Mouse (Mus musculus) forebrain, embryonic 13.5 days (tissue): ENCODE results near the gene Rnf187. TPM values are rescaled to one million over a fixed set of nuclear protein-coding genes. Genes with fewer than 3 reads are reported as not detected.

Experiments
- ATAC-seq: fragments of 200-750 bp; cut with Nextera tagmentation; 2 replicates; pipeline ENCODE4 v1.8.0; 2017
- H3K27ac ChIP-seq: fragments of 300-500 bp; sonication (generic); 2 replicates; pipeline ENCODE4 v1.5.1; 2015; ENCODE audit warnings: inconsistent platforms, mild to moderate bottlenecking, moderate library complexity
- H3K27me3 ChIP-seq: fragments of 300-500 bp; sonication (generic); 2 replicates; pipeline ENCODE4 v1.6.1; 2015; ENCODE audit warnings: mild to moderate bottlenecking, inconsistent platforms
- H3K36me3 ChIP-seq: fragments of 300-500 bp; sonication (generic); 2 replicates; pipeline ENCODE4 v1.6.1; 2015; ENCODE audit warnings: mild to moderate bottlenecking, inconsistent platforms; ENCODE audit not compliant: poor library complexity, severe bottlenecking
- H3K4me1 ChIP-seq: fragments of 300-500 bp; sonication (generic); 2 replicates; pipeline ENCODE4 v1.6.1; 2015; ENCODE audit warnings: inconsistent platforms
- H3K4me2 ChIP-seq: fragments of 300-500 bp; sonication (generic); 2 replicates; pipeline ENCODE4 v1.6.1; 2015; ENCODE audit warnings: inconsistent platforms, mild to moderate bottlenecking, moderate library complexity
- H3K4me3 ChIP-seq: fragments of 300-500 bp; sonication (generic); 2 replicates; pipeline ENCODE4 v1.5.1; 2015; ENCODE audit warnings: mild to moderate bottlenecking, inconsistent platforms
- H3K9ac ChIP-seq: fragments of 300-500 bp; sonication (generic); 2 replicates; pipeline ENCODE4 v1.6.1; 2015; ENCODE audit warnings: mild to moderate bottlenecking, inconsistent platforms
- H3K9me3 ChIP-seq: fragments of 300-500 bp; sonication (generic); replicated peaks from 2 replicates; pipeline ENCODE4 v1.6.1; 2016; ENCODE audit warnings: inconsistent platforms
- WGBS: fragments of 180-500 bp; shearing (Covaris S2); methylation state at CpG from one replicate; pipeline ENCODE4 v1.1.7; 2015; 5-methylcytosine and 5-hydroxymethylcytosine counted together
- microRNA-seq: library from miRNA; unstranded; fragments of <30 nt; microRNA quantifications from one replicate; pipeline ENCODE4, GENCODE M21; 2016
- polyA plus RNA-seq: library from polyadenylated mRNA; unstranded; fragments of >200 nt; fragmentation: Nextera tagmentation; extraction: Ambion mirVana; gene quantifications from 2 replicates; pipeline ENCODE4 v1.2.1, GENCODE M21; 2015

Gene Rnf187
- polyA plus RNA-seq, 1 experiment from 2014 or later, result 368 TPM

- Histone ChIP-seq H3K9me3 (no peaks in the 10 kb centered on the region), H3K4me2 (no peak overlapping the region; the same call in 1 of the 2 replicates), H3K27me3 (no peaks in the 10 kb centered on the region), H3K36me3 (peaks cover 17% of the 10 kb centered on the region), H3K4me3 (no peak overlapping the region), H3K9ac (no peak overlapping the region), H3K27ac (no peak overlapping the region), H3K4me1 (peaks cover 21% of the 10 kb centered on the region)
- 43% methylated on average over 6 of the region's 6 CpGs for WGBS
- no peak for ATAC-seq
Measured at GRCm38 (mm10) chr11:58904838-58905237, 33.9 kb downstream of the Rnf187 start.

- peak overlapping the region; percentile 71 for H3K4me2 ChIP-seq
- peaks cover 21% of the 10 kb centered on the region for H3K4me1 ChIP-seq
- H3K4me3 ChIP-seq, result peak overlapping the region; percentile 84
- H3K9ac ChIP-seq, result peak overlapping the region; percentile 91
- no peaks in the 10 kb centered on the region for H3K27me3 ChIP-seq
- WGBS, result 4% methylated on average over 8 of the region's 8 CpGs
- no peaks in the 10 kb centered on the region for H3K9me3 ChIP-seq
- peaks cover 20% of the 10 kb centered on the region for H3K36me3 ChIP-seq
- ATAC-seq, result no peak
- no peak overlapping the region for H3K27ac ChIP-seq
Measured at GRCm38 (mm10) chr11:58904410-58904718, 34.4 kb downstream of the Rnf187 start.

GRCm38 (mm10) chr11:58903511-58904409 is 35.0 kb downstream of the Rnf187 start, which contains the start of gene Zfp39:
Gene Zfp39 (minus strand): TSS chr11:58904225.
- Histone ChIP-seq H3K36me3 (peaks cover 26% of the 10 kb centered on the region), H3K9me3 (no peaks in the 10 kb centered on the region), H3K27ac (peak within 1 kb of the TSS; percentile 69), H3K4me3 (peak within 1 kb of the TSS; percentile 84), H3K9ac (peak within 1 kb of the TSS; percentile 91), H3K4me1 (peaks cover 21% of the 10 kb centered on the region), H3K4me2 (peak within 1 kb of the TSS; percentile 71), H3K27me3 (no peaks in the 10 kb centered on the region)
- under 1% methylated on average over 40 of the region's 40 CpGs for WGBS
- ATAC-seq, result peak; percentile 99

- H3K36me3 ChIP-seq, result peaks cover 47% of the 10 kb centered on the region
- no peaks in the 10 kb centered on the region for H3K9me3 ChIP-seq
- H3K9ac ChIP-seq, result peak overlapping the region; percentile 40
- no peaks in the 10 kb centered on the region for H3K27me3 ChIP-seq
- peaks cover 21% of the 10 kb centered on the region for H3K4me1 ChIP-seq
- H3K4me2 ChIP-seq, result no peak overlapping the region
- no peak overlapping the region for H3K4me3 ChIP-seq
- H3K27ac ChIP-seq, result no peak overlapping the region
- ATAC-seq, result no peak
Measured at GRCm38 (mm10) chr11:58901080-58901479, 37.6 kb downstream of the Rnf187 start.

- no peaks in the 10 kb centered on the region for H3K9me3 ChIP-seq
- ATAC-seq, result no peak
- no peak overlapping the region for H3K4me2 ChIP-seq
- H3K36me3 ChIP-seq, result peaks cover 74% of the 10 kb centered on the region
- no peak overlapping the region for H3K4me3 ChIP-seq
- H3K4me1 ChIP-seq, result peaks cover 11% of the 10 kb centered on the region
- H3K27ac ChIP-seq, result no peak overlapping the region
- H3K27me3 ChIP-seq, result no peaks in the 10 kb centered on the region
- WGBS, result 83% methylated on average over 6 of the region's 6 CpGs
- no peak overlapping the region for H3K9ac ChIP-seq
Measured at GRCm38 (mm10) chr11:58897485-58897884, 41.2 kb downstream of the Rnf187 start.

GRCm38 (mm10) chr11:58894456-58894855 is 44.3 kb downstream of the Rnf187 start:
- WGBS, result 72% methylated on average over 6 of the region's 6 CpGs
- H3K4me1 ChIP-seq, result no peaks in the 10 kb centered on the region
- no peaks in the 10 kb centered on the region for H3K9me3 ChIP-seq
- peaks cover 82% of the 10 kb centered on the region for H3K36me3 ChIP-seq
- ATAC-seq, result no peak
- no peaks in the 10 kb centered on the region for H3K27me3 ChIP-seq
- H3K27ac ChIP-seq, result no peak overlapping the region
- no peak overlapping the region for H3K4me3 ChIP-seq
- H3K4me2 ChIP-seq, result no peak overlapping the region
- H3K9ac ChIP-seq, result no peak overlapping the region

- Histone ChIP-seq H3K9ac (no peak overlapping the region), H3K9me3 (no peaks in the 10 kb centered on the region), H3K36me3 (peaks cover 63% of the 10 kb centered on the region), H3K4me3 (no peak overlapping the region), H3K4me2 (no peak overlapping the region), H3K4me1 (no peaks in the 10 kb centered on the region), H3K27me3 (no peaks in the 10 kb centered on the region), H3K27ac (no peak overlapping the region)
- 91% methylated on average over 10 of the region's 10 CpGs for WGBS
- ATAC-seq, result no peak
Measured at GRCm38 (mm10) chr11:58890511-58890910, 48.2 kb downstream of the Rnf187 start.

GRCm38 (mm10) chr11:58883756-58884155 is 55.0 kb downstream of the Rnf187 start:
- no peak overlapping the region for H3K27ac ChIP-seq
- H3K4me1 ChIP-seq, result no peaks in the 10 kb centered on the region
- no peak overlapping the region for H3K4me3 ChIP-seq
- 81% methylated on average over 8 of the region's 8 CpGs for WGBS
- no peak for ATAC-seq
- no peaks in the 10 kb centered on the region for H3K9me3 ChIP-seq
- no peak overlapping the region for H3K4me2 ChIP-seq
- no peaks in the 10 kb centered on the region for H3K27me3 ChIP-seq
- H3K36me3 ChIP-seq, result peaks cover 49% of the 10 kb centered on the region
- H3K9ac ChIP-seq, result no peak overlapping the region

Small RNA genes lying within 50 kb of the gene (microRNA-seq; reads per million reads assigned to microRNA genes)
- gene Gm44313, result not detected

Other genes with a start within 250 kb of the Rnf187 start
- gene Olfr319, start 239.8 kb downstream of the Rnf187 start, polyA plus RNA-seq, result not detected in 2 replicates
- gene Olfr318, start 214.9 kb downstream of the Rnf187 start, polyA plus RNA-seq, result not detected in 2 replicates
- 0.09 TPM in 1 of 2 replicates, not detected in the other for gene Olfr317, start 199.7 kb downstream of the Rnf187 start, polyA plus RNA-seq
- gene Olfr316, start 186.2 kb downstream of the Rnf187 start, polyA plus RNA-seq, result not detected in 2 replicates
- not detected in 2 replicates for gene Olfr315, start 165.7 kb downstream of the Rnf187 start, polyA plus RNA-seq
- gene Olfr314, start 156.0 kb downstream of the Rnf187 start, polyA plus RNA-seq, result not detected in 2 replicates
- 2.9 and 5.0 TPM in 2 replicates for gene Fam183b, start 137.0 kb downstream of the Rnf187 start, polyA plus RNA-seq
- not detected in 2 replicates for gene Olfr313, start 123.9 kb downstream of the Rnf187 start, polyA plus RNA-seq
- gene Olfr312, start 109.7 kb downstream of the Rnf187 start, polyA plus RNA-seq, result not detected in 2 replicates
- not detected in 2 replicates for gene Olfr311, start 99.7 kb downstream of the Rnf187 start, polyA plus RNA-seq
- 14.3 and 18.4 TPM in 2 replicates for gene Gm12258, start 91.8 kb downstream of the Rnf187 start, polyA plus RNA-seq
- gene 2810021J22Rik, start 71.7 kb downstream of the Rnf187 start, polyA plus RNA-seq, result 10.5 and 10.9 TPM in 2 replicates
- 4.8 and 4.9 TPM in 2 replicates for gene Zfp39, start 34.7 kb downstream of the Rnf187 start, polyA plus RNA-seq
- gene Btnl10, start 21.0 kb downstream of the Rnf187 start, polyA plus RNA-seq, result not detected in 2 replicates
- gene Hist3h2ba, start 10.0 kb upstream of the Rnf187 start, polyA plus RNA-seq, result 315 and 321 TPM in 2 replicates
- 126 and 132 TPM in 2 replicates for gene Hist3h2a, start 15.8 kb upstream of the Rnf187 start, polyA plus RNA-seq
- 0.96 and 1.3 TPM in 2 replicates for gene Trim17, start 15.8 kb upstream of the Rnf187 start, polyA plus RNA-seq
- gene Trim11, start 39.2 kb upstream of the Rnf187 start, polyA plus RNA-seq, result 19.4 and 22.9 TPM in 2 replicates
- gene Obscn, start 197.5 kb upstream of the Rnf187 start, polyA plus RNA-seq, result 0.04 and 0.08 TPM in 2 replicates
- gene Iba57, start 224.8 kb upstream of the Rnf187 start, polyA plus RNA-seq, result 6.8 and 7.5 TPM in 2 replicates
- not detected in 2 replicates for gene Gjc2, start 244.3 kb upstream of the Rnf187 start, polyA plus RNA-seq